Mouse (Mus musculus): ENCODE measurements around the gene Cd53.
A peak's percentile ranks its signal among the peaks of the same experiment; 100 is the strongest.

Cd53 gene

DNA sequence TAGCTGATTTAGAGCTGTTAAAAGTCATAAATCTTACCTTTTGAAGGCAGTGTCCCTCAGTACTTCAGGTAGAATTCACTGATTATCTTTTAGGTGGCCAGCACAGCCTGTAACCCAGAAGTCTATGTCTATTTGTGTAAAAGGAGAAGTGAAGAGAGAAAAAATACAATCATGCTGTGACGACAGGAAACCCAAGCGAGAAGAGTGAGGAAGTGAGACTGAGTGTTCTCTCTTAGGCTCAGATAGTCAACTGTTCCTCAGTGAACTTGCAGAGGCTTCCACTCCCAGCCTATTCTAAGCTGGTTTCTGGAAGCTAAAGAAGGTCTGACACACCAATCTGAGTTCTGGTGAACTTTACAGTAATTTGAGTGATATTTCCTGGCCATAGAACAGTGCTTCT lies at the start of gene Cd53:
Gene Cd53, minus strand, starts transcription at position 220 of the 400 bp plus-strand sequence.
- DNase-seq (ENCODE audit: low spot score in 2 of 2): no peak

DNA sequence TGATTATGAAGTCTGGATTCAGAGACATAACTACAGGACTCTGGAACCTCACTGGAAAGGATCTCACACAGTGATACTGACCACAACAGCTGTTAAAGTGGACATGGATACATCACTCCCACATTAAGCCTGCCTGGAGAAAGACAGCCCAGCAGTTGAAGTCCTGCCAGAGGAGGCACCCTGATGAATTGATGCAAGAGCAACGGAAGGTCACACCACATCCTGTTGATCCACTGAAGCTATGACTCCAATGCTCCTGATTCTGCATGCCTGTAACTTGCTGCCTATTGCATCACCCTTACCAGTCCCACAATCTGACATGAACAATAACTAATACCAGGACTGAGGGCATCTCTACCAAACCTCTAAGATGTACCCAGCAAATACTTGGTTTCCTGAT lies 42.2 kb upstream of the Cd53 start:
- DNase-seq (ENCODE audit: low spot score in 2 of 2): no peak

DNA sequence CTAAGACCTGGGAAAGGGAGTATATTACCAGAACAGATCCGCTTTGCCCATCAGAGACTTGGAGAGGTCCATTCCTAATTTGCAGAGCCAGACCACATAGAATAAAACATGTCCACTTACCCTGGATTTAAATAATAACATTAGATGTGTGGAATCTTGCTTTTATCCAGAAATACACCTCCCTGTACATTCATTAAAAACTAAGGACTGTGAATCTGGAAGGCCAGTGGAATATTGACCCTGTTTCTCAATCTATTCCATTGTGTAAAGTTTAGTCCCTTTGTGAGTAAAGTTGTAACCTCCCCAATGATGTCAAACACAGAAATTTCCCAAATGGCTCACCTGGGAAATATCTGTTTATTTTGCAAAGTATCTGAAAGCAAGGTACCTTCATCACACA lies 36.2 kb upstream of the Cd53 start, which contains the start of gene Olfr266:
Gene Olfr266, minus strand, starts transcription at position 101 of the 400 bp plus-strand sequence.
- no peak for DNase-seq (ENCODE audit: low spot score in 2 of 2)

DNA sequence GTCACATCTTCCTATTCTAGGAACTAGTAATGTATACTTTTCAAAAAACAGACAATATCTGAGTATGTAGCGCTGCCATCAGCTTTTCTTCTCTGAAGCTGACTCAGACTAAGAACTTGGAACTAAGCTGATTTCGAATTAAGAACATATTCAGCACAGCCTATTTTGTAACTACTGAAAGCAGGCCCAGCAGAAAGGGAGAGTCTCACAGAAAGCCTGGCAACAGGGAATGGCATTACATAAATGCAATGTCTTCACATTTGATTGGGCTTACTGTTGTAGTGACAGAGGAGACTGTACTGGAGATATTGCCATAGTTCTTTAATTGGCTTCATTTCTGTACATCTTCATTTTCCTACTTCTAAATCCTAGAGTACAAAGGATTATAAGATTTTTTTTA lies 27.7 kb upstream of the Cd53 start:
- DNase-seq (ENCODE audit: low spot score in 2 of 2): no peak

DNA sequence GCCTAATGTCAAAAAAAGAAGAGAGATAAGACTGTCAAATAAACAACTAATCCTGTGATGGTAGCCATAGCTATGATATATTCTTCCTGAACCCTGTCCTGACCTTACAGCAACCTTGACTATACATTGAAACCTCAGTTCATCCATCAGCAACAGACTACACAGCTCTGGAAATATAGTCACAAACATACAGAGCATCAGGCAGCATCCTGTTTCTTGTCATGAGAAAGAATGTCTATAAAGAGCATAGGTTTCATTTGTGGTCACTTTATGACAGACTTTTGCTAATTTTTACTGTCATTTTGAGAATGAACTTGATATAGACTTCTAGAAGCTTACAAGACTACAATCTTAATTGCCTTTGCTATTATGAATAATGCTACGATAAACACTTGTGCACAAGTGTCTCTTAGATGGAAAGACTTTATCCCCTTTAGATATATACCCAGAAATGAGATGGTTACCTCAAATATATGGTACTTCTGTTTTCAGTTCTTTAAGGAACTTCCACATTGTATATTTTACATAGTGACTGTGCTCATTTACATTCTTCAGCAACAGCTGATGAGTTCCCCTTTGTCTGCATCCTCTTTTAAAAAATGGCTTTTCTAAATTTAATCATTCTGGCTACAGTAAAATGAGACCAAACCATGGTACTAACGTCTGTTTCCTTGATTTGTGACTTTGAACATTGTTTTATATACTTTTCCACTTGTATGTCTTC lies 19.2 kb upstream of the Cd53 start:
- no peak for DNase-seq (ENCODE audit: low spot score in 2 of 2)

DNA sequence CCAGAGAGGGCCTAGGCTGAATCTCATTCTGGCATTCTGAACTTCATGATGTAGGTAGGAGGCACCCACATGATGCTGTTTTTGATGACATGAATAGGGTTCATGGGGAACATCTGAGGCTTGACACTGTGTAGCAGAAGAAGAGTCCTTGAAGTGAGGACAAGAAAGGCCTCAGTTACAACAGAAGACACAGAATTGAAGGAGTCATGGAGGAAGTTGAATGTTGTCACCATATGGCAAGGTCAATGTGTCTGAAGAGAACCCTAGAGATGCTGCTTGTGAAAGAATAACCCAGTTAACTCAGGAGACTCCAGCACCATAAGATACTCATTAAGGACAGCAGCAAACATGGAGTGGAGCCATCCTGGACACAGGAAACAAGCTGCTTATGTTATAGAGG lies 8.1 kb upstream of the Cd53 start:
- DNase-seq (ENCODE audit: low spot score in 2 of 2): no peak

DNA sequence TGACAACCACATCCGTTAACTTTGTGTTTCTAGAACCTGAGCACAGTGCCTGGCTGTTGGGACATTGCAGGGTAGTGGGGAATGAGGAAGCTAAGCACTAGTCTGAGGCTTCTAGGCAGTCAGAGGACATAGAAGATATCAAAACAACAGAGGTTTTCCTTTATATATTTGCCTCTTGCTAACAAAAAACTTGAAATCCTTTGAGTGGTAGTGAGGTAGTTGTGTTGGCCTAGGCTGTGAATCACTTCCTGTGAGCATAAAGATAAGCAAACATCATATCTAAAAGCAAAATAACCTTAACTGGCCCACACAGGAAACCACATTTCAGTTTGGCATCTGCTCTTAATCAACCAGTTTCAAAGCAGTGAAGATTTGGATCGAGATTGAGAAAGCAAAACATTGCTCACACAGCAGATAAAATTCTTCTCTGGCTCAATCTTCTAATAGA lies 1.5 kb downstream of the Cd53 start:
- DNase-seq (ENCODE audit: low spot score in 2 of 2): no peak

DNA sequence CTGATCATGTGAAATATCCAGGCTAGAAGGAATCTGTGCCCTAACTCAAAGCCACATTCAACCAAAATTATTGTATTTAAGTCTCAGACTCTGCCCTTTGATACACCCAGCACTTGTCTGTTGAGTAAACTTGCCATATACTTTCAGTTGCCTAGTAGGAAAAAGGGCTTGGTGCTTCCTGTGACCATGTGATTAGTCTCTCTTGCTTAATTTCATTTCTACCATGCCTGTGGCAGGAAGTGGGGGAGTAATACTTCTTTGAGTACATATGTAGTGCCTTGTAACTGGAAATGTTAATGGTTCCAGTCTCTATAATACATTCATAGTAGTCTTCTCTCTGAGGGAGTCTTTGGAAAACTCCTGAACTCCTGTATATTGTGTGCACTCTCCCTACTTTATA lies 2.0 kb downstream of the Cd53 start:
- DNase-seq (ENCODE audit: low spot score in 2 of 2): no peak

DNA sequence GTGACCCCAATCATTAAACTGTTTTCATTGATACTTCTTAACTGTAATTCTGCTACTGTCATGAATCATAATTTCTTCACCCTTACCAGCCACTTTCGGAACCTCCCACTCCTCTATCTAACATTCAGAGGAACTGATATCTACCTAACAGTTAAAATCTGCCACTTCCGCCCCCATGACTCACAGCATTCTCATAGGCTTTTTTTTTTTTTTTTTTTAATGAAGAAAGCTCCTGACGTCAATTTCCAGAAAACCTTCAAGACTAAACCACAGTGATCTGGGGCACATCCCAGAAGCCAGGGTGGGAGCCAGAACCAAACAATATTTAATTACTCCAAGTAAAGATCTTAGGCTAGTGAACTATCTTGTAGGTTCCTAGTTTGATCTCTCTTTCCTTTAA lies 4.8 kb downstream of the Cd53 start:
- no peak for DNase-seq (ENCODE audit: low spot score in 2 of 2)

DNA sequence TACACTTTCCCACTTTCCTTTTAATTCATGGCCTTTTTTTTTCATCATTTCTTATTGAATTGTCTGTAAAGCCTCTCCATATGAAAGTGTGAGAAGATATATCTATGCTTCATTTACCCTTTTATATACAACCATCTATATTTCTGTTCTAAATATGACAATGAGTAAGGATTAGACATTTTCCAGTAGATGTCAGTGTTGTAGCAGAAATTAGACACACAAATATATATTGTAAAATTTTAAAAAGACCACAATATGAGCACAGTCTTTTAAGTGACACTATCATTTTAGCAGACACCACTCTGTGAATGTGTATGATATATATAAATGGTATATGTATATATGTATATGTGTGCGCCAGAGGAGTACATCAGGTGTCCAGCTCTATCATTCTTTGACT lies 18.1 kb downstream of the Cd53 start:
- no peak for DNase-seq (ENCODE audit: low spot score in 2 of 2)

DNA sequence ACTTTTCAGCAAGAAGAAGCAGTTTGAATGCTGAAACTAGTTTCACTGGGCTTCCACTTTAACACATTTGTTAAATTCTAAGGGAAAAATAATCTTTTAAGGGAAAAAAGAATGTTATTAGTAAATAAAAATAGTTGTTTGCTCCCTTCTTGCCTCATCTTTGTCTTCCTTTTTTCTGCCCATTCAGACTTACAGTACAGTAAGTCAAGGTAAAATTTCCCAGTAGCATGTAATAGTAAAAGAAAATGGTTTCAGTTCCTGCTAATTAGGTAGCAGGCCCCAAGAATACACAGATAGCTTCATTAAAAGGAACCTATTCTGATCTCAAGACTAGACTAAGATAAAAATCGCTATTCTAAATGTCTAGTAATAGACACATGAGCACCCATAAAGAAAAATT lies 34.1 kb downstream of the Cd53 start:
- DNase-seq (ENCODE audit: low spot score in 2 of 2): no peak

DNA sequence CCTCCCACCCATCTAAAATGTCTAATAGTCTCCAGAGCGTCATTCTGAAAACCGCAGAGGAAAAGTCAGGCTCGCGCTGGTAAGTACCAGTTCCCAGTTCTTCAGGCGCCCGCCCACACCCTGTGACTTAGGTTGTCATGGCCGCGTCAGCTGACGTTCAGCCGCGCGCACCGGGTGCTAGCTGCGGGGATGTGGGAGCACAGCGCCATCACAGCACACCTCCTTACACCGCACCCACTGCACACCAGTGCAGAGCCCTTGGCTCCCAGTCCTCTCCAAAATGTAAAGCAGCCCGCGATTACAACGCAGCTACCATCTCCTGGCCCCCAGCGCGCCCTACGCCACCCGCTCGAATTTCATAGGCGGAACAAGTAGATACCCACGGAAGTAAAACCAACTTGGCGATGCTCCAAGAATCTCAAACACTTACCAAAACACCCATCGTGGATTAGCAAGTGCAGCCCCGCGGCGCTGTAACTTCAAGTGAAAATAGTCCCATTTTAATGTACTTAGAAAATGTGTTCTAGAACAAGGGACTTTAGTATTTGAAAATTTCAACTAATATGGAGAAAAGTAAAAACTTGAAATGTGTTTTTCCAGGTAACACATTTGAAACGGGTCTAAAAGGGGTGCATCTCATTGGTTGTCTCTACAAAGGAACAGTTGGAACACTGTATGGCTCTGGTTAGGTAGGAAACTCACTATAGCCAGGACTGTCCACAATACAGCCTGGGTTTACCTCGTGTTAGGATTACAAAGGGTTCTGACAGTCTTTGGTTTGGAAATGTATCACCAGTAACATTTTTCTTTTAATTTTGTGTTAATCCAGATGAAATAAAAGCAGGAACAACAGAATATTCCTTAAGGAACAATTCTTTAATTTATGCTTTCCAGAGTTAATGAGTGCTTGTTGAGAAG lies 67.7 kb downstream of the Cd53 start:
- DNase-seq (ENCODE audit: low spot score in 2 of 2): peak; percentile 87 to 89

DNA sequence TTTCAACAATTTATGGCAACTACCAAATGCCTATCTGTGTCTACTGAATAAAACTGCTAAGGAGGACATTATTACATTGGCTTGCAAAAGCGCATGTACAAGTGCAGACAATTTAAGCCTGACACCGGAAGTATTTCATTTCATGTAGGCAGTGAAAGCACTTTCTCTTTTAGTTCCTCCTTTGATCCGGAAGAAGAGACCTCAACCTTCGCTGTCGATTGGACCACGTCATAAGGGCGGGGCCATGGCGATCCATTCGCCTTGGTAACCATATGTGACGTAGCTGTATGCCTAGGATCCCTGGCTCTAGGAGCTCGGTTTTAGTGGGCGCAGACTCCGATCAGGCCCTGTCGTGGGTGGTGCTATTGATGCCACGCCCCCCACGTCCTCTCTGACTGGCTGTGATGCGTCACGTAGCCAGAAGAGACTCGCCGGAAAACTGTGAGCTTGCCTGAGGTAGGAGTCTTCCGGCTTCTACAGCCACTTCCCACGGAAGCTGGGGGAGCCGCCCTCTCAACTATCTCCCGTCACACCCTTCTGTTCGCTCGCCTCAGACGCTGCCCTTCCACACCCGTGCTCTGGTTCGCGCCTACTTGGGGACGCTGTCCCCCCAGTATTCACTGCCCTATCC lies 68.4 kb downstream of the Cd53 start:
- peak; percentile 98 to 99 for DNase-seq (ENCODE audit: low spot score in 2 of 2)
